Mouse (Mus musculus) intestine, postnatal 0 days (tissue): ENCODE results near the gene Gm20662. TPM values are rescaled to one million over a fixed set of nuclear protein-coding genes. Genes with fewer than 3 reads are reported as not detected.
"Not testable (repeated sequence)": the region's sequence is repeated elsewhere in the genome, so short reads cannot be mapped to it uniquely, and the experiment has no call there.

Experiments used
- ATAC-seq: fragments of 200-750 bp; cut with Nextera tagmentation; 2 replicates; pipeline ENCODE4 v1.8.0; 2017; ENCODE audit warnings: mild to moderate bottlenecking, moderate TSS enrichment, moderate library complexity
- H3K27ac ChIP-seq: fragments of 300-500 bp; sonication (generic); 2 replicates; pipeline ENCODE4 v1.5.1; 2014; ENCODE audit warnings: mild to moderate bottlenecking, low read depth, low read length, moderate library complexity
- H3K27me3 ChIP-seq: fragments of 300-500 bp; sonication (generic); replicated peaks from 2 replicates; pipeline ENCODE4 v1.6.1; 2014; ENCODE audit warnings: low read length, mixed read lengths; ENCODE audit not compliant: control insufficient read depth, insufficient read depth
- H3K36me3 ChIP-seq: fragments of 300-500 bp; sonication (generic); 2 replicates; pipeline ENCODE4 v1.6.1; 2014; ENCODE audit warnings: mild to moderate bottlenecking, moderate library complexity; ENCODE audit not compliant: control insufficient read depth, insufficient read depth
- H3K4me1 ChIP-seq: fragments of 300-500 bp; sonication (generic); replicated peaks from 2 replicates; pipeline ENCODE4 v1.6.1; 2014; ENCODE audit warnings: antibody characterized with exemption, low read length, mixed read lengths; ENCODE audit not compliant: control insufficient read depth, insufficient read depth
- H3K4me2 ChIP-seq: fragments of 300-500 bp; sonication (generic); replicated peaks from 2 replicates; pipeline ENCODE4 v1.6.1; 2014; ENCODE audit warnings: low read depth, mild to moderate bottlenecking, moderate library complexity
- H3K4me3 ChIP-seq: fragments of 300-500 bp; sonication (generic); 2 replicates; pipeline ENCODE4 v1.5.1; 2014; ENCODE audit warnings: low read depth, low read length
- H3K9ac ChIP-seq: fragments of 300-500 bp; sonication (generic); 2 replicates; pipeline ENCODE4 v1.6.1; 2014; ENCODE audit warnings: mild to moderate bottlenecking, low read depth, low read length
- H3K9me3 ChIP-seq: fragments of 300-500 bp; sonication (generic); 2 replicates; pipeline ENCODE4 v1.6.1; 2016; ENCODE audit warnings: mixed run types; ENCODE audit not compliant: control insufficient read depth
- CTCF ChIP-seq: sonication (generic); IDR thresholded peaks from 2 replicates; pipeline ENCODE4 v1.5.1; 2016; ENCODE audit warnings: low read depth, mild to moderate bottlenecking, control low read depth, antibody characterized with exemption, moderate library complexity
- WGBS: fragments of 180-500 bp; shearing (Covaris S2); extraction: QIAGEN DNeasy Blood & Tissue Kit; methylation state at CpG from one replicate; pipeline ENCODE4 v1.1.7; 2014; 5-methylcytosine and 5-hydroxymethylcytosine counted together
- polyA plus RNA-seq: library from polyadenylated mRNA; unstranded; fragments of >200 nt; fragmentation: Nextera tagmentation; extraction: Ambion mirVana; gene quantifications from 2 replicates; pipeline ENCODE4 v1.2.1, GENCODE M21; 2015

Gm20662 gene
- polyA plus RNA-seq, 1 experiment from 2014 or later = not detected

- peak within 1 kb of the TSS; percentile 100 for H3K9ac ChIP-seq
- H3K9me3 ChIP-seq = no peaks in the 10 kb centered on the region
- peak within 1 kb of the TSS; percentile 96 for H3K27ac ChIP-seq
- ATAC-seq = peak; percentile 98
- no peaks in the 10 kb centered on the region for H3K36me3 ChIP-seq
- no peaks in the 10 kb centered on the region for H3K27me3 ChIP-seq
- H3K4me1 ChIP-seq = 0 out of 2 replicates have a peak, but pooled peaks cover 6% of the 10 kb centered on the region
- WGBS = under 1% methylated on average over 51 of the region's 51 CpGs
- peak within 1 kb of the TSS; percentile 95 for H3K4me2 ChIP-seq
- peak within 1 kb of the TSS; percentile 100 for H3K4me3 ChIP-seq
- no peak for TF ChIP-seq CTCF
These were observed 6.0 kb downstream of the Gm20662 start, which contains the start of gene Ip6k1 for GRCm38 (mm10) chr9:108001922-108002770. Gene Ip6k1, plus strand, starts transcription at chr9:108002501.

- Histone ChIP-seq H3K9me3 (no peaks in the 10 kb centered on the region), H3K27me3 (no peaks in the 10 kb centered on the region), H3K36me3 (no peaks in the 10 kb centered on the region), H3K4me2 (peak overlapping the region; percentile 95), H3K27ac (peak overlapping the region; percentile 96), H3K4me1 (0 out of 2 replicates have a peak, but pooled peaks cover 6% of the 10 kb centered on the region), H3K4me3 (peak overlapping the region; percentile 100), H3K9ac (peak overlapping the region; percentile 100)
- TF ChIP-seq CTCF = no peak
- peak; percentile 37; the same call in 1 of the 2 replicates for ATAC-seq
- WGBS = under 1% methylated on average over 50 of the region's 50 CpGs
These were observed 6.8 kb downstream of the Gm20662 start for GRCm38 (mm10) chr9:108002778-108003530.

- WGBS = 19% methylated on average over 8 of the region's 8 CpGs
- Histone ChIP-seq H3K9ac (peak overlapping the region; percentile 100), H3K27ac (peak overlapping the region; percentile 96; the same call in 1 of the 2 replicates), H3K9me3 (no peaks in the 10 kb centered on the region), H3K4me2 (peak overlapping the region; percentile 95), H3K4me3 (peak overlapping the region; percentile 100), H3K4me1 (0 out of 2 replicates have a peak, but pooled peaks cover 6% of the 10 kb centered on the region), H3K36me3 (no peaks in the 10 kb centered on the region), H3K27me3 (no peaks in the 10 kb centered on the region)
- no peak for TF ChIP-seq CTCF
- no peak for ATAC-seq
These were observed 7.4 kb downstream of the Gm20662 start for GRCm38 (mm10) chr9:108003531-108003890.

GRCm38 (mm10) chr9:108008041-108008440 is 11.9 kb downstream of the Gm20662 start:
- H3K36me3 ChIP-seq = no peaks in the 10 kb centered on the region
- H3K4me2 ChIP-seq = no peak overlapping the region
- no peaks in the 10 kb centered on the region for H3K27me3 ChIP-seq
- WGBS = 71% methylated on average over 5 of the region's 5 CpGs
- no peak overlapping the region for H3K4me3 ChIP-seq
- H3K4me1 ChIP-seq = no peaks in the 10 kb centered on the region
- TF ChIP-seq CTCF = no peak
- H3K9me3 ChIP-seq = no peaks in the 10 kb centered on the region
- H3K9ac ChIP-seq = no peak overlapping the region
- no peak for ATAC-seq
- no peak overlapping the region for H3K27ac ChIP-seq

DNA sequence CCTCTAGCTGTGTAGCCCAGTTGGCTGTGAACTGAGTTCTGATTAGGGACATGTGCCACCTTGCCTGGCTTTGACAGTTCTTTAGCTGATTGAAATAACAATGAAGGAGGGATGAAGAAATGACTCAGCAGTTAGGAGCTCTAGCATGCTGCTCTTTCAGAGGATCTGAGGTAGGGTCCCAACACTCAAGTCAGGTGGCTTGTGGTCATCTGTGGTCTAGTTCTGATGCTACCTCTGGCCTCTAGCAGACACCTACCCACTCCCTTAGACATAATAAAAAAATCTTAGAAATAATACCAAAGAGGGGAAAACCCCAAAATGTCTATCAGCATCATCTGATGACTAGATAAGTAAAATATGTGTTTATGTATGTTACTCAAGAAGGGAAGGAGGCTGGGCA is 14.2 kb downstream of the Gm20662 start:
- ATAC-seq = no peak

GRCm38 (mm10) chr9:108013577-108013976 is 17.4 kb downstream of the Gm20662 start:
- H3K4me1 ChIP-seq, ATAC-seq, H3K4me3 ChIP-seq, H3K36me3 ChIP-seq, H3K4me2 ChIP-seq, H3K9ac ChIP-seq, H3K27me3 ChIP-seq, H3K27ac ChIP-seq, H3K9me3 ChIP-seq: not testable (repeated sequence)
- 98% methylated on average over 2 of the region's 2 CpGs for WGBS
- TF ChIP-seq CTCF = peak; percentile 41

More for the DNA sequence above, 14.2 kb downstream of the Gm20662 start:
- TF ChIP-seq CTCF = no peak
- no peak overlapping the region for H3K9ac ChIP-seq
- H3K4me1 ChIP-seq = no peaks in the 10 kb centered on the region
- H3K9me3 ChIP-seq = no peaks in the 10 kb centered on the region
- H3K27me3 ChIP-seq = no peaks in the 10 kb centered on the region
- no peak overlapping the region for H3K4me2 ChIP-seq
- no peak overlapping the region for H3K4me3 ChIP-seq
- no peaks in the 10 kb centered on the region for H3K36me3 ChIP-seq
- no peak overlapping the region for H3K27ac ChIP-seq
